Mouse (Mus musculus) CD4-positive naive resting alpha-beta T cell, adult 57 days (primary cell): ENCODE data around the gene Ier2. TPM values are rescaled to one million over a fixed set of nuclear protein-coding genes. Genes with fewer than 3 reads are reported as not detected.

ENCODE experiments used
- total RNA-seq: library from RNA; stranded (reverse); gene quantifications from one replicate; pipeline ENCODE4 v1.2.4, GENCODE M21; 2023

Ier2 gene
- total RNA-seq, result 269 TPM

GRCm38 (mm10) chr8:84662581-84663065, at the start of gene Ier2:
Gene Ier2 (minus strand): TSS chr8:84662852.

DNA sequence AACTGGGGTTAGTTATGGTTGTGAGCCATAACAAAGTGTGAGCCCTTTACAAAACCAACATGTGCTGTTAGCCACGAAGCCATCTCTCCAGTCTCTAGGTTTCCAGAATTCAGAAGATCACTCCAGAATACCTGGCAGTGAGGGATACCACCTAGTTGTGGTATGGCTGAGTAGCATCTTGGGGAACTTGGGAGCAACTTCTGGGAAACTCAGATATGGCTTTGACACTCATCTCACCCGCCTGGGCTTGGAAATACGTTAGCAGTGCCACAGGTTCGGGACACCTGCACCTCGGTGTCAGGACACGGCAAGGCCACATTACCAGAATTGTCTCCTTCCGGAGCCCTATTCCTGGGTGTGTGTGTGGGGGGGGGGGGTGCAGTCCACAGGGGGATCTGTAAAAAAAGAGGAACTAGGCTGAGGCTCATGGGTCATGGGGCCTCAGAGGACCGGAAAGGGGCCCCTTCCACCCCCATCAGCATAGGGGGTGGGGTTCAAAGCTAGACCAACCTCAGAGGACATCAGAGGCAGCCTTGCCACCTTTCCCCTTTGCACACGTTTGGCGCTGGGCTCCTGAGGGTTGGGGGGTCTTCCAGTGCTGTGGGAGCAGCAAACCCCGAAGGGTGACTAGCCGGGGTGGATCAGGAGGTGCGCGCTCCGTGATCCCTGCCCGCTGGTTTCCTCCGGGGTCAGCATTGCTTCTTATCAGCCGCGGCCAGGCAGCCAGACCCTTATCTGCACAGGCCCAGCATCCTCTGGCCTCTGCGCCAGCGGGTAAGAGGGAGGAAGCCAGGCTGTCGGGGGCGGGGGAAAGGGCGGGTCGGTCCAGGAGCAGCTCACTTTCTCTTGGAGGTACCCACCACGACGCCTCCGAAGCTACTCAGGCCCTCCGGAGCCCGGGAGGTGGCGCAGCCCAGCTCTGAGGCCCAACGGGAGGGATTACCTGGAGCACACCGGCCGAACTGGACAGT, 38.6 kb upstream of the Ier2 start, which contains the start of gene Lyl1:
TSS of gene Lyl1 (plus strand) at position 517 of the 971 bp plus-strand sequence.

GRCm38 (mm10) chr8:84687705-84688100, 25.1 kb upstream of the Ier2 start, which contains the start of gene Nacc1:
Gene Nacc1 (minus strand): TSS chr8:84687862.

DNA sequence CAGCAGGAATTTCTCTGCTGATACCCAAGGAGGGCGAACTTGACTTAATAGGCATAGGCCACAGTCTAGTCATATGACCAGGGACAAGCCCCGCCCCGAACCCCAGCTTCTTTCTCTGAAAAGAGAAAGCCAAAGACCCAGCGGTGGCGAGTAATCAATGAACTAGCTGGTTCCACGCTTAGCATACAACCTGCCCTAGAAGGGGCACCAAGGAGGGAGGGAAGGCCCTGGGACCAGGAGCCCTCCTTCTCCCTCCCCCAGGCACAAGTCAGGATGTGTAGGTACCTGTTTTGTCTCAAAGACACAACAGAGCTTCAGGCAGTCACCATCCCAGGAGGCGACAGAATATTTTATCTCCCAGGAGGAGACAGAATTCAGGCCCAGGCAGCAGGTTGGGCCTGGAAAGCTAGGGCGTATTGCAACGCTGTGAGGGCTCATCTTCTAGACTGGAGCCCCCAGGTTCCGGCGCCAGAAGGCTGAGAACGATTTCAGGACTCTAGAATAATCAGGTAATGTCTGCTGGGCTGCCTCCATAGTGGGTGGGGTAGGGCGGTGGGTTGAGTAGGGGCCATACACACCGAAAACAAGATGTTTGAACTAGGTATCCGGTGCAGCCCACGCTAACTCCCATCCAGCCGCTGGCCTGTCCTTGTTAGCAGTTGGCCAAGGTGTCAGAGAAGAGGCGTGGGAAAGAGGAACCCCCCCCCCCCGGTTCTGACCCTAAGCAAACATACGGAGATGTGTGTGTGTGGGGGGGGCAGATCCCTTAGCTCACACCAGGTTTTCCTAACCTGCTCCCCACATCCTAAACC, 23.7 kb upstream of the Ier2 start, which contains the start of gene Trmt1:
TSS of gene Trmt1 (plus strand) at position 117 of the 812 bp plus-strand sequence.

Other genes starting within 250 kb of the Ier2 start
- gene Trmt1, start 23.5 kb upstream of the Ier2 start, total RNA-seq, result 150 TPM
- gene Nacc1, start 25.0 kb upstream of the Ier2 start, total RNA-seq, result 42.9 TPM
- 3.7 TPM for gene Lyl1, start 38.6 kb upstream of the Ier2 start, total RNA-seq
- gene G430095P16Rik, start 60.2 kb upstream of the Ier2 start, total RNA-seq, result 13.1 TPM
- gene Nfix, start 137.5 kb upstream of the Ier2 start, total RNA-seq, result 11.4 TPM
- gene Dand5, start 160.0 kb upstream of the Ier2 start, total RNA-seq, result 4.1 TPM
- gene Gadd45gip1, start 168.7 kb upstream of the Ier2 start, total RNA-seq, result 16.4 TPM
- gene Rad23a, start 177.8 kb upstream of the Ier2 start, total RNA-seq, result 61.8 TPM
- gene Calr, start 184.1 kb upstream of the Ier2 start, total RNA-seq, result 437 TPM
- gene Farsa, start 194.1 kb upstream of the Ier2 start, total RNA-seq, result 69.8 TPM
- gene Syce2, start 209.3 kb upstream of the Ier2 start, total RNA-seq, result 5.5 TPM
- gene Gcdh, start 231.1 kb upstream of the Ier2 start, total RNA-seq, result 23.6 TPM
- not detected for gene Klf1, start 239.1 kb upstream of the Ier2 start, total RNA-seq
- 13.4 TPM for gene Dnase2a, start 245.7 kb upstream of the Ier2 start, total RNA-seq